8 mouse cellular contexts compared by ENCODE assay signal in the genomic region with DNA sequence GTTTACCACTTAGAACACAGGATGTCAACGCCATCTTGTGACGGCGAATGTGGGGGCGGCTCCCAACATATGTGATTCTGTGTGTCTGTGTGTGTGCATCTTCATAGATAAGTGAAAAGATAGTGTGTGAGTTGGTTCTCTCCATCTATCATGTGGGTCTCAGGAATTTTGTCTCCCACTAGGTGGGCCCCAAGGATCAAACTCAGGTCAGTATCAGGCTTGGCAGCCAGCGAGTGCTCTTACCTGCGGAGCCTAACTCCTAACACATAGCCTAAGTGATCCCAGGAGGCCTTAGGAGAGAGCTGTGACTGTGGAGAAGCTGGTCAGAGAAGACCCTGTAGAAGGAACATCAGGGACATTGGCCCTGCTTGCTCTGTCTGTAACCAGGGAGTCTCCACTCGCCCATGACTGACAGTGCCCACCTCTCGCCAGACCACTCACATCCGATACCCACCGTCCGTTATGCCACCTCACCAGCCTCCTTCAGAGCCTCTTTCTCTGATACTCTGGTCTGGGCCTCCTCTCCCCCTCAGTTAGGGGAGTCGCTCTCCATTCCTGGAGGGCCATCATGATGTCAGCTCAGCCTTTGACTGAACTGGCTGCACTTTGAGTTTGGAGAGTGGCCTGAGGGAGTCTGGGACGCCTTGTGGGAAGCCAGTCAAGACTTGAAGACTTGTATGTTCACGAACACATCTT. TPM values are rescaled to one million over a fixed set of nuclear protein-coding genes. Genes with fewer than 3 reads are reported as not detected.
DNase-seq lines count a peak whose midpoint lies in the region; ATAC-seq lines count a peak whose summit lies in the region.

No protein-coding gene starts in this region.

- 0 out of 2 replicates have a peak, but pooled peaks cover 3% of the 10 kb centered on the region for H3K36me3 ChIP-seq in kidney, embryonic 16.5 days (ENCODE audit: insufficient read depth, low read length)
- 0 out of 2 replicates have a peak, but pooled peaks cover 2% of the 10 kb centered on the region for H3K36me3 ChIP-seq in hindbrain, embryonic 13.5 days
- peaks cover 11% of the 10 kb centered on the region for H3K36me3 ChIP-seq in midbrain, embryonic 10.5 days

- H3K9me3 ChIP-seq in kidney, embryonic 16.5 days (ENCODE audit: low read length): no peaks in the 10 kb centered on the region
- no peaks in the 10 kb centered on the region for H3K9me3 ChIP-seq in hindbrain, embryonic 13.5 days
- 0 out of 2 replicates have a peak, but pooled peaks cover 3% of the 10 kb centered on the region for H3K9me3 ChIP-seq in midbrain, embryonic 10.5 days (replicated peaks)

- 0 out of 2 replicates have a peak, but pooled peaks have one; percentile 18 for ATAC-seq in kidney, embryonic 16.5 days (ENCODE audit: low FRiP score, low TSS enrichment)
- peak; percentile 20 for ATAC-seq in common myeloid progenitor, adult 5-6 weeks (replicated peaks; ENCODE audit: low read depth, poor library complexity, severe bottlenecking)
- ATAC-seq in hindbrain, embryonic 13.5 days (ENCODE audit: low FRiP score): peak; percentile 15; the same call in 1 of the 2 replicates

- peak overlapping the region; percentile 45 for H3K9ac ChIP-seq in kidney, embryonic 16.5 days (replicated peaks; ENCODE audit: low read length)
- peak overlapping the region; percentile 59; the same call in 1 of the 2 replicates for H3K9ac ChIP-seq in hindbrain, embryonic 13.5 days

- H3K4me2 ChIP-seq in kidney, embryonic 16.5 days (replicated peaks; ENCODE audit: low read depth, low read length): peak overlapping the region; percentile 44
- peak overlapping the region; percentile 57 for H3K4me2 ChIP-seq in hindbrain, embryonic 13.5 days

- H3K27me3 ChIP-seq in kidney, embryonic 16.5 days (ENCODE audit: insufficient read depth, low read length): no peaks in the 10 kb centered on the region
- no peaks in the 10 kb centered on the region for H3K27me3 ChIP-seq in hindbrain, embryonic 13.5 days
- H3K27me3 ChIP-seq in midbrain, embryonic 10.5 days (ENCODE audit: low read depth, poor library complexity, severe bottlenecking): no peaks in the 10 kb centered on the region

- H3K27ac ChIP-seq in kidney, embryonic 16.5 days (ENCODE audit: low read length): peak overlapping the region; percentile 80
- H3K27ac ChIP-seq in hindbrain, embryonic 13.5 days: peak overlapping the region; percentile 70
- H3K27ac ChIP-seq in midbrain, embryonic 10.5 days (replicated peaks): peak overlapping the region; percentile 64; the same call in 1 of the 2 replicates

- peak overlapping the region; percentile 37 for H3K4me3 ChIP-seq in kidney, embryonic 16.5 days (ENCODE audit: low read length)
- H3K4me3 ChIP-seq in hindbrain, embryonic 13.5 days: peak overlapping the region; percentile 41
- peak overlapping the region; percentile 40 for H3K4me3 ChIP-seq in midbrain, embryonic 10.5 days

- 71% methylated on average over 14 of the region's 14 CpGs for WGBS in kidney, embryonic 16.5 days
- WGBS in hindbrain, embryonic 13.5 days: 76% methylated on average over 14 of the region's 14 CpGs
- WGBS in midbrain, embryonic 10.5 days: 78% methylated on average over 14 of the region's 14 CpGs

- DNase-seq in kidney, adult 9 months: no peak
- no peak for DNase-seq in midbrain, embryonic 10.5 days (ENCODE audit: low spot score)
- no peak for DNase-seq in embryo, embryonic 10 days (ENCODE audit: low spot score)
- DNase-seq in ovary, adult 18-20 months (ENCODE audit: low spot score): no peak
- no peak for DNase-seq in left cerebral cortex, adult 9 months (ENCODE audit: low spot score in 2 of 2)

- peaks cover 7% of the 10 kb centered on the region; the same call in 1 of the 2 replicates for H3K4me1 ChIP-seq in kidney, embryonic 16.5 days (ENCODE audit: insufficient read depth, low read length)
- peaks cover 23% of the 10 kb centered on the region for H3K4me1 ChIP-seq in hindbrain, embryonic 13.5 days (replicated peaks)
- peaks cover 28% of the 10 kb centered on the region for H3K4me1 ChIP-seq in midbrain, embryonic 10.5 days

RNA-seq across cellular contexts. Expression of a gene that starts 3.1 kb away (rescaled TPM):
- 8.1 and 9.2 TPM in 2 replicates for polyA plus RNA-seq in kidney, embryonic 16.5 days (2015; fragmentation: Nextera tagmentation; extraction: Ambion mirVana)
- total RNA-seq in common myeloid progenitor, adult 5-6 weeks (2017): 2.2 and 6.1 TPM in 2 replicates
- polyA plus RNA-seq in hindbrain, embryonic 13.5 days (2015; fragmentation: Nextera tagmentation; extraction: Ambion mirVana): 8.1 and 8.5 TPM in 2 replicates
- 7.4 and 7.5 TPM in 2 replicates for polyA plus RNA-seq in midbrain, embryonic 10.5 days (2016; fragmentation: Nextera tagmentation; extraction: Ambion mirVana)

RNA-seq across cellular contexts. Expression of a gene that starts 28.6 kb away (rescaled TPM):
- polyA plus RNA-seq in kidney, embryonic 16.5 days (2015; fragmentation: Nextera tagmentation; extraction: Ambion mirVana): 9.6 and 11.2 TPM in 2 replicates
- total RNA-seq in common myeloid progenitor, adult 5-6 weeks (2017): not detected in 2 replicates
- 1.4 TPM in 2 replicates for polyA plus RNA-seq in hindbrain, embryonic 13.5 days (2015; fragmentation: Nextera tagmentation; extraction: Ambion mirVana)
- polyA plus RNA-seq in midbrain, embryonic 10.5 days (2016; fragmentation: Nextera tagmentation; extraction: Ambion mirVana): 0.64 and 1.4 TPM in 2 replicates
